Mouse (Mus musculus) frontal cortex, postnatal 14 days (tissue): ENCODE data around the gene Acot11.
A peak's percentile ranks its signal among the peaks of the same experiment; 100 is the strongest.
"Not testable (repeated sequence)": the region's sequence is repeated elsewhere in the genome, so short reads cannot be mapped to it uniquely, and the experiment has no call there.

Source experiments
- DNase-seq, 2 experiments: peaks; one replicate each; pipeline ENCODE4 v3.0.0; 2022; ENCODE audit warnings: low spot score in 2 of 2

The Acot11 gene

GRCm38 (mm10) chr4:106811162-106811561 is 6.4 kb upstream of the Acot11 start:
- no peak for DNase-seq

DNA sequence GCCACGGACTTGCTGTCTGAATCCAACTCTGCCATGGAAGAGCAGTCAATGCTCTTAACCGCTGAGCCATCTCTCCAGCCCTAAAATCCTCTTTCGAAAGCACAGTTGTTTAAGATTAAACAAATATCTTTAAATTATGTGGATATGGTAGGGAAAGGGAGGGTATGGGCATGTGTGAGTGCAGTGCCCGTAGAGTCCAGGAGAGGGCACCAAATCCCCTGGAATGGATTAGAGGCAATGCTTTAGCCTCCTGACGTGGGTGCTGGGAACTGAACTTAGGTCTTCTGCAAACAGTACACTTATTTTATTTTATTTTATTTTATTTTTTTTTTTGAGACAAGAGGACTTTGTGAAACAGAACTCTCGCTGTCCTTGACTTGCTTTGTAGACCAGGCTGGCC is 5.2 kb upstream of the Acot11 start:
- DNase-seq: no peak

GRCm38 (mm10) chr4:106807287-106807686 is 2.5 kb upstream of the Acot11 start:
- DNase-seq: no peak

DNA sequence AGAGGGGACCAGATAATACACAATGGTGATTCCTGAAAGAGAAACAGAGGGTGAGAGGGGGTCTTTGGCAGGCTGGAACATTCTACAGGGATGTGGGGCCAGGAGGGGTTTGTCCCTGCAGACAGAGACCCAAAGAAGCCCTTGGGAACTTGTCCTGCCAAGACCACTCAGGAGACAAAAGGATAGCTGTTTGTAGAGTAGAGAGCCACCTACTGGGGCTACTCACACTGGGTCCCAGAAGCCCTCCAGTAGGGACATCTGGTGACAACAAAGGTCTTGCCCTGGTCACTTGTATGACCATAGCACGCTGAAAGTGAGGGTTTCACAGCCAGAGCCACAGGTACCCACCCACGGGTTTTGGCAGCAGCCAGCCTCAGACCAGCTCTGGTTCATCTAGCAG is 1.1 kb upstream of the Acot11 start:
- no peak for DNase-seq

- no peak for DNase-seq
These were observed 443 bp downstream of the Acot11 start for GRCm38 (mm10) chr4:106804201-106804909.

DNA sequence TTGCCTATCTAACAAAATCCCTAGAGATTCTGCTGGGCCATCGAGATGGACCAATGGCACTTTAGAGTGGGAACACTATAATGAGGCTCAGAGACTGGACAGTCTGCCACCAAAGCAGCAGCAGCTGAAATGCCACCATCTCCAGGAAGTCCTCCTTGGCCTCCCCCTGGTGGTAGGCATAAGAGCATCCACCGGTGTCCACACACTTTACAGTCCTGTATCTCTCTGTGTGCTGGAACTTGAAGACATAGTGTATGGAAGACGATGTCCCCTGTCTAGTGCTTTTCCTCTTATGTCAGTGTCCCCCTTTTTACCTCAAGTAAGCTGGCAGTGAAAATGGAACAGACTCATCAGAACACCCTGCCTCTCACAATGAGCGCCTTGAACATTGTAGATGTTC is 1.0 kb downstream of the Acot11 start:
- no peak for DNase-seq

- peak; percentile 58 to 60 for DNase-seq
These were observed 4.9 kb downstream of the Acot11 start for GRCm38 (mm10) chr4:106799772-106800336.

DNA sequence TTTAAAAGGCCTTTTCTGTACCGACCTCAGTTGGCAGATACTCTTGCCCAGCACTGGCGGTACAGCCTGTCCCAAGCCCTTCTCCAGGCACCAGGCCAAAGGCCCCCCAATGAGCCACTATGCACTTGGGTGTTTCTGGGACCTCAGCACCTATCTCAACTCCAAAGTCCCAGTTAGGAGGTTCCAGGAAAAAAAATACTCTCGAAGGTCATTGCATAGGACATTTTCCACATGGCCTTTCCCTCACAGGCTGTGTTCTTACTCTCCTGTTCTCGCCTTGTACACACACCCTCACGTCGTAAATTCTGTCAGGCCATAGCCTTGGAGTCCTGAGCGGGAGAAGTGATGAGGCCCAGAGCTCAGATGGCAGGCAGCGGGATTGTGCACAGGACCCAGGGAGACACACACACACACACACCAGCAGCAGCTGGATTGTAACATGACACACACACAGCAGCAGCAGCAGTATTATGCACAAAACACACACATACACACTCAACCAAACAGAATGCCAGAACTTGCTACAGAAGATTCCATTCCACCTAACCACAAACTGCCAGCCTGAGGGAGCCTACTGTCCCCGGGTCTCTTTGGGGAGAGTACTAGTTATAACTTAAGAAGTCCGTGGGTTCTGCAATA is 5.8 kb downstream of the Acot11 start:
- no peak for DNase-seq

- no peak for DNase-seq
These were observed 9.5 kb downstream of the Acot11 start for GRCm38 (mm10) chr4:106795289-106795688.

- DNase-seq: no peak
These were observed 10.6 kb downstream of the Acot11 start for GRCm38 (mm10) chr4:106794247-106794646.

GRCm38 (mm10) chr4:106793826-106794225 is 11.0 kb downstream of the Acot11 start:
- DNase-seq: not testable (repeated sequence)

DNA sequence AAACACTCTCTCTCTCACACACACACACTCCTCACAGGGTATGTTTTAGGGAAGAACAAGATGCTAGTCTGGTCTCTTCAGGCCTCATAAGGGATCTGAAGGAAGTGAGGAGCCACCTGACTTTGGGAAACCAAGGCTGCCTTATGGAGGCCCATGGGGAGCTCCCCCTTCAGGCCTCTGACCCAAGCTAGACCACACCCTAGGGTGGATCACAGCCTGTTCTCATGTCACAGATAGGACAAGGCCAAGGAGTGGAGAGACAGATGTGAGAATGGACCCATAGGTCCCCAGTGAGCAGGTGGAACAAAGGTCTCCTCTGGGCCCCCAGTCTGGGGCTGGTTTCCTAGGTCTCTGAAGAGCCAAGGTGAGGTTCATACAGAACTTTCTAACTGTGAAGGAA is 12.5 kb downstream of the Acot11 start:
- no peak for DNase-seq

GRCm38 (mm10) chr4:106790938-106791337 is 13.9 kb downstream of the Acot11 start:
- no peak for DNase-seq

DNA sequence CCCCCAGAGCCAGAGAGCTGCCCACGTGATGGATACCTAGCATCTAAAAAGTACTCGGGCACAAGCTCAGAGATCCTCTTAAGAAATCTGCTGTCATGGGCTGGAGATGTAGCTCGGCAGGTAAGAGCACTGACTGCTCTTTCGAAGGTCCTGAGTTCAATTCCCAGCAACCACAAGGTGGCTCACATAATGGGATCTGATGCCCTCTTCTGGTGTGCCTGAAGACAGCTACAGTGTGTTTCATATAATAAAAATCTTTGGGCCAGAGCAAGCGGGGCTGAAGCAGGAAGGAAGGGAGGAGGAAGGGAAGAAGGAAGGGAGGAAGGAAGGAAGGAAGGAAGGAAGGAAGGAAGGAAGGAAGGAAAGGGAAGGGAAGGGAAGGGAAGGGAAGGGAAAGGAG is 14.6 kb downstream of the Acot11 start:
- DNase-seq: not testable (repeated sequence)

DNA sequence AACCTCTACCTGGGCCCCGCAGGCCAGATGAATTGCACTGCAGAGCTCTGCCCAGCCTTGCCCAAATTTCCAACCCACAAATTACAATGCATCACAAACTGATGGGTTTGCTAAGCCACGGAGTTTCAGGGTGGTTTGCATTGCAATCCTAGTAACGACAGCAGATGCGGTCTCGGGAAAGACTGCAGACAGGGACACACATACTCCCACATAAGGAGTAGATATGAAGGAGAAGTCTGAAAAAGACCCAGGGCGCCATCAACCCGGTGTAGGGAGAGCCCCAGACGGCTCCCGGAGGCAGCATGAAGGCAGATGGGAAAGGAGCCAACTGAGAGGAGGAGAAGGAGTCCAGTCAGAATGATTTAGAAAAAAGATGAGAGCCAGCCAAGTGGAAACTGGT is 15.1 kb downstream of the Acot11 start:
- no peak for DNase-seq

DNA sequence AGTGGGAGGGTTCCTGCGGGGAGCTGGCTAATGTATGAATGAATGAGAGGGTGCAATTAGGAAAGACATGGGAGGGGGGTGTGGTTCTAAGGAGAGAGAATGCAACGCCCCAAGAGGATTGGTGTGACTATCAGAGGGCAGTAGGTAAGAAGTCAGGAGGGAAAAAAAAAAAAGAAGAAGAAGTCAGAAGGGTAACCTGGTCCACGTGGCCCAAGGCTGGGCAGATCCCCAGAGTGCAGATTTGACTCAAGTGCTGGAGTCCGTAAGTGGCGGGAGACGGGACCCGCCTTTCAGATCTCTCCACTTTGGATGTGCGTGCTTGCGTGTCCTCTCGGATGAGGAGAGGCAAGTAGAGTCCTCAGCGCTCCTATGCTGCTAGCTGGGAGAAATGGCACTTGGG is 16.2 kb downstream of the Acot11 start:
- no peak for DNase-seq

DNA sequence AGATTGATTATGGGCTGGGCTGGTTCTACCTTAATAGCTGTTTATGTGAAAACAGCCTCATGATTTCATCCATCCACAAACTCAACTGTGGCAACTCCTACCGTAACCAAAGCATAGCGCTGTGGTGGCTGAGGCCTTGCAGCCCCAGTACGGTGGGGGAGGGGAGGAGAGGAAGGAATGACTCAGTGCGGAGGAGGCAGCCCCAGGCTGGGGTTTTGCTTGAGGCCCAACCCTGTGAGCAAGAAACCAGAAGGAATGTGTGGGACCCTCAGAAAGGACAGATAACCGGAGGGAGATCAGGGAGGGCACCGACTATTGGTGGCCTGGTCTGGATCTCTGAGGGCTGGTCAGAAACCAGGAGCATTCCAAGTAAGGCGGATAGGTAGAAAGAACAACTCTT is 17.0 kb downstream of the Acot11 start:
- no peak for DNase-seq

DNA sequence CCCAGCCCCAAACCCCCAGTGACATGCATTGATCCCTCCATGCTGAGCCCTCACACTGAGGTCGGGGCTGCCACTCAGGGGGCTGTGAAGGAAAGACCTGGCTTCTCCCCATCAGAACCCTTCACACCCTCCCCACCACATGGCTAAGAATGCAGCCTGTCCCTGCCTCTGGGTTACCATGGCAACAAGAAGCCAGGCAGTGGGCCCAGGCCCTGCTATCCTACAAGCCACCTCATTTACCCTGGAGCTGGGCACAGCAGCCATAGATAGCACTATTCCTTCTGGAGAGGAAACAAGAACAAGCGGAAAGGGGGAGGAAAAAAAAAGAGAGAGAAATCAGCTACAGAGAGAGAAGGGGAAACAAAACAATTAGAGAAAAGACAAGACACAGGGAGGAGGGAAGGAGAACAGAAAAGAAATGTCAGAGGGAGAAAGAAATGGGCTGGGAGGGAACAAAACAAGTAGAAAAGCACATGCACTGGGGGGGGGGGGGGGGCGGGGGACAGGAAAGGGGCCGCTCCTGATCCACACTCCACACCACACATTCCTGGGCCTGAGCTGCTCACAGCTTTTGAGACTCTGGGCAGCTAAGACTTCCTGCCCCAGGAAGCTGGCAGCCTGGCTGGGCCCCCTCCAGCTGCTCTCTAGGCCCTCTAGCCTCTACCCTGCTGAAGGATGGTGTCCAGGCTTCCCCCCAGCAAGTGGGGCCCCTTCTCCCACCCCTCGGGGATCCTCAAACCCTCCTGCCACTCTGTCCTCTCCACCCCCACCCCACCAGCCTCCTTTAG is 18.9 kb downstream of the Acot11 start:
- peak; percentile 62 to 80 for DNase-seq

GRCm38 (mm10) chr4:106785345-106785744 is 19.5 kb downstream of the Acot11 start:
- no peak for DNase-seq

DNA sequence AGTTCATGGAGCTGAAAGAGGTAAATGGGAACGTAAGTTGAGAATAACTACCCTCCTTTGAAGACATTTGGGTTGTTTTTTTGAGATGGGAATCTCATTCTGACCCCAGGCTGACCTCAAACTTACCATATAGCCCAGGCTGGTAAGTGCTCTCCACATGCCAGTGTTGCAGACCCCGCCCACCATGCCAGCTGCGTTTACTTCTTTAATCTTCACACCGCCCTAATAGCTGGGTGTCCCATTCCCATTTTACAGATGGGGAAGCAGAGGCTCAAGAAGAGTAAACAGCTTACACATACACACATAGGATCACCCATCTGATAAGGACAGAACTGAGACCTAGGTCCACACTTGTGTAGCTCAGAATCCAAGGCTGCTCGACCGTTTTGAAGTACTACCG is 20.0 kb downstream of the Acot11 start:
- no peak for DNase-seq

- no peak for DNase-seq
These were observed 21.7 kb downstream of the Acot11 start for GRCm38 (mm10) chr4:106783137-106783536.

DNA sequence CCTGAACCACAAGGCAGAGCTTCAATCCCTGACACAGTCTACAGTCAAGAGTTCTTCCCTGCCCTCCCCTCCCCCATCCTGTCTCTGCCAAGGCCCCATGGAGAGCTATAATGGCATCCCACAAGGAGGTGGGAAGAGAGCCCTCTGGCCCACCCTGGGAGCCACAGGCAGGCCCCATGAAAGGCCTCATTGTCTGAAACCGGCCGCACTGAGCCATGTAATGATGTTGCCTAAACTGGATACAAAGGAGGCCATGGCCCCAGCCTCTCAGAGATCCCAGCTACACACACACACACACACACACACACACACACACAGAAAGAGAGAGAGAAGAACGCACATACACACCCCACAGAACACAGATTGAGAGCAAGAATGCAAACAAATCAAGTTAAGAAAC is 24.8 kb downstream of the Acot11 start:
- DNase-seq: no peak
